Mouse (Mus musculus) heart, embryonic 11.5 days (tissue): ENCODE results near the gene Rce1. TPM values are rescaled to one million over a fixed set of nuclear protein-coding genes. Genes with fewer than 3 reads are reported as not detected.
"Not testable (repeated sequence)": the region's sequence is repeated elsewhere in the genome, so short reads cannot be mapped to it uniquely, and the experiment has no call there.

Experiments used
- ATAC-seq: fragments of 200-750 bp; cut with Nextera tagmentation; replicated peaks from 2 replicates; pipeline ENCODE4 v1.8.0; 2017; ENCODE audit warnings: moderate library complexity; ENCODE audit not compliant: insufficient number of reproducible peaks, low FRiP score, low TSS enrichment
- H3K27ac ChIP-seq: fragments of 300-500 bp; sonication (generic); 2 replicates; pipeline ENCODE4 v1.5.1; 2014; ENCODE audit warnings: mild to moderate bottlenecking, low read depth, low read length
- H3K27me3 ChIP-seq: fragments of 300-500 bp; sonication (generic); 2 replicates; pipeline ENCODE4 v1.6.1; 2014; ENCODE audit warnings: mild to moderate bottlenecking, low read length, mixed read lengths; ENCODE audit not compliant: control insufficient read depth, insufficient read depth
- H3K36me3 ChIP-seq: fragments of 300-500 bp; sonication (generic); 2 replicates; pipeline ENCODE4 v1.6.1; 2014; ENCODE audit warnings: mild to moderate bottlenecking, low read length, moderate library complexity, mixed read lengths; ENCODE audit not compliant: control insufficient read depth, insufficient read depth
- H3K4me1 ChIP-seq: fragments of 300-500 bp; sonication (generic); 2 replicates; pipeline ENCODE4 v1.6.1; 2014; ENCODE audit warnings: low read length; ENCODE audit not compliant: control insufficient read depth, insufficient read depth
- H3K4me2 ChIP-seq: fragments of 300-500 bp; sonication (generic); 2 replicates; pipeline ENCODE4 v1.6.1; 2014; ENCODE audit warnings: mild to moderate bottlenecking, moderate library complexity
- H3K4me3 ChIP-seq: fragments of 300-500 bp; sonication (generic); 2 replicates; pipeline ENCODE4 v1.5.1; 2014; ENCODE audit warnings: low read depth, low read length
- H3K9ac ChIP-seq: fragments of 300-500 bp; sonication (generic); 2 replicates; pipeline ENCODE4 v1.6.1; 2014; ENCODE audit warnings: mild to moderate bottlenecking, low read depth, low read length, moderate library complexity
- H3K9me3 ChIP-seq: fragments of 300-500 bp; sonication (generic); replicated peaks from 2 replicates; pipeline ENCODE4 v1.6.1; 2016; ENCODE audit warnings: low read length; ENCODE audit not compliant: control insufficient read depth
- WGBS: fragments of 180-500 bp; shearing (Covaris S2); extraction: QIAGEN DNeasy Blood & Tissue Kit; methylation state at CpG from one replicate; pipeline ENCODE4 v1.1.7; 2014; ENCODE audit not compliant: insufficient replicate concordance; 5-methylcytosine and 5-hydroxymethylcytosine counted together
- microRNA-seq: library from miRNA; unstranded; fragments of <30 nt; microRNA quantifications from one replicate; pipeline ENCODE4, GENCODE M21; 2016; ENCODE audit warnings: borderline number of aligned reads
- polyA plus RNA-seq: library from polyadenylated mRNA; unstranded; fragments of >200 nt; fragmentation: Nextera tagmentation; extraction: Ambion mirVana; gene quantifications from 2 replicates; pipeline ENCODE4 v1.2.1, GENCODE M21; 2014

The Rce1 gene
- polyA plus RNA-seq, 1 experiment from 2014 or later = 39.0 TPM

- Histone ChIP-seq H3K36me3 (no peaks in the 10 kb centered on the region), H3K9me3 (no peaks in the 10 kb centered on the region), H3K27me3 (no peaks in the 10 kb centered on the region), H3K4me2 (no peak overlapping the region), H3K4me1 (no peaks in the 10 kb centered on the region), H3K9ac (no peak overlapping the region), H3K4me3 (no peak overlapping the region), H3K27ac (no peak overlapping the region)
- no peak for ATAC-seq
- 61% methylated on average over 3 of the region's 3 CpGs for WGBS
Observed at GRCm38 (mm10) chr19:4588430-4588829, 37.0 kb downstream of the Rce1 start.

GRCm38 (mm10) chr19:4587426-4587825, 38.0 kb downstream of the Rce1 start:
- ATAC-seq = no peak
- H3K4me3 ChIP-seq = no peak overlapping the region
- no peak overlapping the region for H3K9ac ChIP-seq
- no peak overlapping the region for H3K27ac ChIP-seq
- no peaks in the 10 kb centered on the region for H3K9me3 ChIP-seq
- H3K4me2 ChIP-seq = no peak overlapping the region
- WGBS = 50% methylated on average over 2 of the region's 2 CpGs
- H3K4me1 ChIP-seq = no peaks in the 10 kb centered on the region
- no peaks in the 10 kb centered on the region for H3K27me3 ChIP-seq
- H3K36me3 ChIP-seq = no peaks in the 10 kb centered on the region

- not testable (repeated sequence) for H3K9ac ChIP-seq, H3K4me3 ChIP-seq, H3K4me2 ChIP-seq, H3K27ac ChIP-seq, H3K27me3 ChIP-seq, H3K9me3 ChIP-seq, H3K4me1 ChIP-seq, ATAC-seq, H3K36me3 ChIP-seq
Observed at GRCm38 (mm10) chr19:4586783-4587182, 38.7 kb downstream of the Rce1 start.

GRCm38 (mm10) chr19:4583856-4584255, 41.6 kb downstream of the Rce1 start:
- Histone ChIP-seq H3K4me2 (no peak overlapping the region), H3K27me3 (no peaks in the 10 kb centered on the region), H3K9ac (no peak overlapping the region), H3K9me3 (no peaks in the 10 kb centered on the region), H3K36me3 (no peaks in the 10 kb centered on the region), H3K4me1 (no peaks in the 10 kb centered on the region), H3K27ac (no peak overlapping the region), H3K4me3 (no peak overlapping the region)
- no peak for ATAC-seq
- 60% methylated on average over 2 of the region's 2 CpGs for WGBS

- no peak for ATAC-seq
- no peak overlapping the region for H3K4me3 ChIP-seq
- no peak overlapping the region for H3K9ac ChIP-seq
- H3K36me3 ChIP-seq = no peaks in the 10 kb centered on the region
- no peaks in the 10 kb centered on the region for H3K4me1 ChIP-seq
- WGBS = 85% methylated on average over 5 of the region's 5 CpGs
- H3K9me3 ChIP-seq = no peaks in the 10 kb centered on the region
- no peak overlapping the region for H3K4me2 ChIP-seq
- H3K27ac ChIP-seq = no peak overlapping the region
- H3K27me3 ChIP-seq = no peaks in the 10 kb centered on the region
Observed at GRCm38 (mm10) chr19:4579296-4579695, 46.1 kb downstream of the Rce1 start.

- H3K9me3 ChIP-seq = no peaks in the 10 kb centered on the region
- no peaks in the 10 kb centered on the region for H3K36me3 ChIP-seq
- no peak overlapping the region for H3K4me2 ChIP-seq
- H3K4me3 ChIP-seq = no peak overlapping the region
- no peak overlapping the region for H3K9ac ChIP-seq
- WGBS = 59% methylated on average over 2 of the region's 2 CpGs
- no peaks in the 10 kb centered on the region for H3K4me1 ChIP-seq
- no peak for ATAC-seq
- no peak overlapping the region for H3K27ac ChIP-seq
- no peaks in the 10 kb centered on the region for H3K27me3 ChIP-seq
Observed at GRCm38 (mm10) chr19:4578799-4579198, 46.6 kb downstream of the Rce1 start.

GRCm38 (mm10) chr19:4573241-4573640, 52.2 kb downstream of the Rce1 start:
- Histone ChIP-seq H3K36me3 (no peaks in the 10 kb centered on the region), H3K27ac (no peak overlapping the region), H3K9ac (no peak overlapping the region), H3K4me1 (no peaks in the 10 kb centered on the region; the same call in 1 of the 2 replicates), H3K4me3 (no peak overlapping the region), H3K27me3 (no peaks in the 10 kb centered on the region), H3K4me2 (no peak overlapping the region), H3K9me3 (no peaks in the 10 kb centered on the region)
- ATAC-seq = no peak
- 72% methylated on average over 1 of the region's 1 CpGs for WGBS

Small RNAs within 50 kb of the gene (microRNA-seq; reads per million reads assigned to microRNA genes)
- gene Mir6986 = 0.88 reads per million, percentile 11 among the genes with 10 or more reads in this experiment

Other genes starting within 250 kb of the Rce1 start
- 34.8 and 44.9 TPM in 2 replicates for gene Kdm2a, start 227.4 kb downstream of the Rce1 start, polyA plus RNA-seq
- 28.5 and 31.1 TPM in 2 replicates for gene Rhod, start 186.2 kb downstream of the Rce1 start, polyA plus RNA-seq
- gene Syt12, start 148.2 kb downstream of the Rce1 start, polyA plus RNA-seq = 0.72 and 1.3 TPM in 2 replicates
- gene 2010003K11Rik, start 127.1 kb downstream of the Rce1 start, polyA plus RNA-seq = not detected in 2 replicates
- 12.8 and 13.9 TPM in 2 replicates for gene Pcx, start 115.2 kb downstream of the Rce1 start, polyA plus RNA-seq
- 4.7 TPM in 2 replicates for gene Lrfn4, start 10.0 kb downstream of the Rce1 start, polyA plus RNA-seq
- gene Gm960, start 73.0 kb upstream of the Rce1 start, polyA plus RNA-seq = 1.2 TPM in 2 replicates
- gene Sptbn2, start 85.5 kb upstream of the Rce1 start, polyA plus RNA-seq = 0.42 and 0.49 TPM in 2 replicates
- 37.0 and 43.4 TPM in 2 replicates for gene Rbm4b, start 130.9 kb upstream of the Rce1 start, polyA plus RNA-seq
- gene Rbm4, start 168.3 kb upstream of the Rce1 start, polyA plus RNA-seq = 54.0 and 58.0 TPM in 2 replicates
- 19.8 and 24.0 TPM in 2 replicates for gene Gm21992, start 186.0 kb upstream of the Rce1 start, polyA plus RNA-seq
- gene Rbm14, start 186.0 kb upstream of the Rce1 start, polyA plus RNA-seq = 58.0 and 67.5 TPM in 2 replicates
- gene Ccs, start 213.7 kb upstream of the Rce1 start, polyA plus RNA-seq = 37.5 and 38.8 TPM in 2 replicates
- not detected in 2 replicates for gene Ccdc87, start 213.7 kb upstream of the Rce1 start, polyA plus RNA-seq
- 23.3 and 30.2 TPM in 2 replicates for gene Ctsf, start 229.5 kb upstream of the Rce1 start, polyA plus RNA-seq